Mouse (Mus musculus): ENCODE measurements around the gene Clic1. TPM values are rescaled to one million over a fixed set of nuclear protein-coding genes. Genes with fewer than 3 reads are reported as not detected.

The Clic1 gene
- polyA plus RNA-seq, 1 experiment from 2014 or later: 217 TPM

Other genes starting within 250 kb of the Clic1 start
- not detected in 2 replicates for gene Cyp21a1, start 245.4 kb upstream of the Clic1 start, polyA plus RNA-seq (2016; fragmentation: Nextera tagmentation; extraction: Ambion mirVana)
- 30.2 and 30.6 TPM in 2 replicates for gene Stk19, start 213.0 kb upstream of the Clic1 start, polyA plus RNA-seq (2016; fragmentation: Nextera tagmentation; extraction: Ambion mirVana)
- gene Dxo, start 212.9 kb upstream of the Clic1 start, polyA plus RNA-seq (2016; fragmentation: Nextera tagmentation; extraction: Ambion mirVana): 81.2 and 88.1 TPM in 2 replicates
- gene Skiv2l, start 199.8 kb upstream of the Clic1 start, polyA plus RNA-seq (2016; fragmentation: Nextera tagmentation; extraction: Ambion mirVana): 57.8 and 62.4 TPM in 2 replicates
- 137 and 139 TPM in 2 replicates for gene Nelfe, start 199.6 kb upstream of the Clic1 start, polyA plus RNA-seq (2016; fragmentation: Nextera tagmentation; extraction: Ambion mirVana)
- gene Cfb, start 187.4 kb upstream of the Clic1 start, polyA plus RNA-seq (2016; fragmentation: Nextera tagmentation; extraction: Ambion mirVana): 1.8 and 2.8 TPM in 2 replicates
- gene Zbtb12, start 170.5 kb upstream of the Clic1 start, polyA plus RNA-seq (2016; fragmentation: Nextera tagmentation; extraction: Ambion mirVana): 5.8 and 6.1 TPM in 2 replicates
- gene Gm20547, start 167.9 kb upstream of the Clic1 start, polyA plus RNA-seq (2016; fragmentation: Nextera tagmentation; extraction: Ambion mirVana): 0.07 TPM in 1 of 2 replicates, not detected in the other
- gene C2, start 151.7 kb upstream of the Clic1 start, polyA plus RNA-seq (2016; fragmentation: Nextera tagmentation; extraction: Ambion mirVana): 1.3 TPM in 2 replicates
- 88.0 and 91.9 TPM in 2 replicates for gene Ehmt2, start 151.5 kb upstream of the Clic1 start, polyA plus RNA-seq (2016; fragmentation: Nextera tagmentation; extraction: Ambion mirVana)
- not detected in 2 replicates for gene Slc44a4, start 135.5 kb upstream of the Clic1 start, polyA plus RNA-seq (2016; fragmentation: Nextera tagmentation; extraction: Ambion mirVana)
- gene Neu1, start 118.7 kb upstream of the Clic1 start, polyA plus RNA-seq (2016; fragmentation: Nextera tagmentation; extraction: Ambion mirVana): 16.1 and 19.2 TPM in 2 replicates
- 0.19 TPM in 1 of 2 replicates, not detected in the other for gene Hspa1b, start 90.7 kb upstream of the Clic1 start, polyA plus RNA-seq (2016; fragmentation: Nextera tagmentation; extraction: Ambion mirVana)
- gene Gm20481, start 80.1 kb upstream of the Clic1 start, polyA plus RNA-seq (2016; fragmentation: Nextera tagmentation; extraction: Ambion mirVana): 0.27 TPM in 1 of 2 replicates, not detected in the other
- 1.3 and 1.6 TPM in 2 replicates for gene Hspa1a, start 77.8 kb upstream of the Clic1 start, polyA plus RNA-seq (2016; fragmentation: Nextera tagmentation; extraction: Ambion mirVana)
- 0.71 and 0.81 TPM in 2 replicates for gene Hspa1l, start 77.3 kb upstream of the Clic1 start, polyA plus RNA-seq (2016; fragmentation: Nextera tagmentation; extraction: Ambion mirVana)
- gene Lsm2, start 68.1 kb upstream of the Clic1 start, polyA plus RNA-seq (2016; fragmentation: Nextera tagmentation; extraction: Ambion mirVana): 307 and 337 TPM in 2 replicates
- 177 and 210 TPM in 2 replicates for gene Vars, start 49.0 kb upstream of the Clic1 start, polyA plus RNA-seq (2016; fragmentation: Nextera tagmentation; extraction: Ambion mirVana)
- 0.19 and 0.28 TPM in 2 replicates for gene Vwa7, start 33.4 kb upstream of the Clic1 start, polyA plus RNA-seq (2016; fragmentation: Nextera tagmentation; extraction: Ambion mirVana)
- gene Sapcd1, start 21.9 kb upstream of the Clic1 start, polyA plus RNA-seq (2016; fragmentation: Nextera tagmentation; extraction: Ambion mirVana): 7.1 and 7.7 TPM in 2 replicates
- 5.4 and 6.3 TPM in 2 replicates for gene Msh5, start 3.2 kb upstream of the Clic1 start, polyA plus RNA-seq (2016; fragmentation: Nextera tagmentation; extraction: Ambion mirVana)
- gene Ddah2, start 9.1 kb downstream of the Clic1 start, polyA plus RNA-seq (2016; fragmentation: Nextera tagmentation; extraction: Ambion mirVana): 527 and 597 TPM in 2 replicates
- 0.17 TPM in 2 replicates for gene Ly6g6c, start 15.4 kb downstream of the Clic1 start, polyA plus RNA-seq (2016; fragmentation: Nextera tagmentation; extraction: Ambion mirVana)
- gene Mpig6b, start 16.2 kb downstream of the Clic1 start, polyA plus RNA-seq (2016; fragmentation: Nextera tagmentation; extraction: Ambion mirVana): 1.3 TPM in 2 replicates
- 0.32 and 0.59 TPM in 2 replicates for gene Ly6g6e, start 26.9 kb downstream of the Clic1 start, polyA plus RNA-seq (2016; fragmentation: Nextera tagmentation; extraction: Ambion mirVana)
- 2.0 and 3.5 TPM in 2 replicates for gene Ly6g6d, start 28.1 kb downstream of the Clic1 start, polyA plus RNA-seq (2016; fragmentation: Nextera tagmentation; extraction: Ambion mirVana)
- 0.70 and 0.86 TPM in 2 replicates for gene Ly6g6f, start 35.6 kb downstream of the Clic1 start, polyA plus RNA-seq (2016; fragmentation: Nextera tagmentation; extraction: Ambion mirVana)
- gene Abhd16a, start 39.3 kb downstream of the Clic1 start, polyA plus RNA-seq (2016; fragmentation: Nextera tagmentation; extraction: Ambion mirVana): 56.7 and 68.5 TPM in 2 replicates
- gene Ly6g5c, start 58.3 kb downstream of the Clic1 start, polyA plus RNA-seq (2016; fragmentation: Nextera tagmentation; extraction: Ambion mirVana): not detected in 2 replicates
- gene Ly6g5b, start 65.5 kb downstream of the Clic1 start, polyA plus RNA-seq (2016; fragmentation: Nextera tagmentation; extraction: Ambion mirVana): 0.99 and 1.1 TPM in 2 replicates
- 33.4 and 34.5 TPM in 2 replicates for gene Gpank1, start 71.5 kb downstream of the Clic1 start, polyA plus RNA-seq (2016; fragmentation: Nextera tagmentation; extraction: Ambion mirVana)
- 299 and 306 TPM in 2 replicates for gene Csnk2b, start 72.1 kb downstream of the Clic1 start, polyA plus RNA-seq (2016; fragmentation: Nextera tagmentation; extraction: Ambion mirVana)
- gene D17H6S53E, start 76.4 kb downstream of the Clic1 start, polyA plus RNA-seq (2016; fragmentation: Nextera tagmentation; extraction: Ambion mirVana): 9.5 and 9.6 TPM in 2 replicates
- gene Apom, start 82.1 kb downstream of the Clic1 start, polyA plus RNA-seq (2016; fragmentation: Nextera tagmentation; extraction: Ambion mirVana): 0.53 and 0.66 TPM in 2 replicates
- 56.6 and 67.4 TPM in 2 replicates for gene Bag6, start 85.2 kb downstream of the Clic1 start, polyA plus RNA-seq (2016; fragmentation: Nextera tagmentation; extraction: Ambion mirVana)
- gene Prrc2a, start 114.9 kb downstream of the Clic1 start, polyA plus RNA-seq (2016; fragmentation: Nextera tagmentation; extraction: Ambion mirVana): 173 and 198 TPM in 2 replicates
- 4.0 and 5.8 TPM in 2 replicates for gene Aif1, start 126.1 kb downstream of the Clic1 start, polyA plus RNA-seq (2016; fragmentation: Nextera tagmentation; extraction: Ambion mirVana)
- gene Lst1, start 138.5 kb downstream of the Clic1 start, polyA plus RNA-seq (2016; fragmentation: Nextera tagmentation; extraction: Ambion mirVana): 5.0 and 8.3 TPM in 2 replicates
- gene Ltb, start 144.5 kb downstream of the Clic1 start, polyA plus RNA-seq (2016; fragmentation: Nextera tagmentation; extraction: Ambion mirVana): 0.10 TPM in 1 of 2 replicates, not detected in the other
- gene Tnf, start 152.0 kb downstream of the Clic1 start, polyA plus RNA-seq (2016; fragmentation: Nextera tagmentation; extraction: Ambion mirVana): 0.07 TPM in 1 of 2 replicates, not detected in the other
- gene Lta, start 155.4 kb downstream of the Clic1 start, polyA plus RNA-seq (2016; fragmentation: Nextera tagmentation; extraction: Ambion mirVana): not detected in 2 replicates
- gene Gm16181, start 170.9 kb downstream of the Clic1 start, polyA plus RNA-seq (2016; fragmentation: Nextera tagmentation; extraction: Ambion mirVana): 0.25 and 0.37 TPM in 2 replicates
- 9.7 and 11.8 TPM in 2 replicates for gene Atp6v1g2, start 183.7 kb downstream of the Clic1 start, polyA plus RNA-seq (2016; fragmentation: Nextera tagmentation; extraction: Ambion mirVana)
- gene Nfkbil1, start 185.8 kb downstream of the Clic1 start, polyA plus RNA-seq (2016; fragmentation: Nextera tagmentation; extraction: Ambion mirVana): 9.9 and 11.7 TPM in 2 replicates
- gene Ddx39b, start 191.8 kb downstream of the Clic1 start, polyA plus RNA-seq (2016; fragmentation: Nextera tagmentation; extraction: Ambion mirVana): 682 and 724 TPM in 2 replicates
- 55.3 and 61.1 TPM in 2 replicates for gene H2-D1, start 212.8 kb downstream of the Clic1 start, polyA plus RNA-seq (2016; fragmentation: Nextera tagmentation; extraction: Ambion mirVana)